Mouse (Mus musculus) testis, adult 2 months (tissue): Measurements from ENCODE around the gene 2300003K06Rik.

Experiments used
- CTCF ChIP-seq: fragments of 200-500 bp; IDR thresholded peaks from 2 replicates; pipeline ENCODE4 v1.5.1; 2012; ENCODE audit warnings: low read depth, mild to moderate bottlenecking, inconsistent platforms, low read length, moderate library complexity; ENCODE audit not compliant: control insufficient read depth, insufficient read depth, insufficient replicate concordance
- POLR2A ChIP-seq: fragments of 200-500 bp; IDR thresholded peaks from 2 replicates; pipeline ENCODE4 v1.6.1; 2012; ENCODE audit warnings: low read depth, mild to moderate bottlenecking, inconsistent platforms, low read length, moderate library complexity; ENCODE audit not compliant: control insufficient read depth

- no peak for TF ChIP-seq POLR2A
- TF ChIP-seq CTCF: no peak
Observed at GRCm38 (mm10) chr11:99857617-99858016, 19.8 kb upstream of the 2300003K06Rik start, which contains the start of gene Gm11568.
